In the genomic region with DNA sequence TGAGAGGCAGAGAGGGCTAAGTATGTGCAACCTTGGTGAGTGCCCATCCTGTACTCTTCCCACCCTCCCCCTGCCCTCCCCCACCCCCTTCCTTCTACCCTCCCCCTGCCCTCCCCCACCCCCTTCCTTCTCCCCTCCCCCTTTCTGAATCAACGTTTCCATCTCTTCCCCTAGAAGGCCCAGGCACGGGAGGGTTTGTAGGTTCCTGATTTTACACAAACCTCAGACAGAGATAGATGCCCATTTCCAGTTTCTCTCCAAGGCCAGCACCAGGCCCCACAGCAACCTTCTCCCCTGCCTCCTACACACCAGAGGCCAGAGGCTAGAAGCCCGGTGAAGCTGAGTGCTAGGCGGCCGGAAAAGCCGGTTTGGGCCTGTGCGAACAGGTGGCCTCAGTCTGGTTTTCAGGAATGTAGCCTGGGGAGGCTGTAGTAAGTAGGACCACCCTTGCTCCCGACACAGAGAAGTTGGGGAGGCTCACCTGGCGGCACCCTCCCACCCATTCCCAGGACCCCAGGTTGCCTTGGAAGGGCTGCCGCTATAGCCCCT, we compare ENCODE assay signal across 13 mouse cellular contexts. TPM values are rescaled to one million over a fixed set of nuclear protein-coding genes. Genes with fewer than 3 reads are reported as not detected.
DNase-seq lines count a peak whose midpoint lies in the region; ATAC-seq and TF ChIP-seq lines count a peak whose summit lies in the region.
"Had no signal": no experiment of that assay in that cellular context is flagged by ENCODE, and none has a peak within 500 bp of the region (broad histone marks: within the 10 kb centered on the region; RNA-seq: fewer than 3 reads in every experiment).

No protein-coding gene starts in this region.

- H3K27ac ChIP-seq in liver, embryonic 12.5 days, result peak overlapping the region; percentile 21; the same call in 1 of the 2 replicates
- H3K27ac ChIP-seq in liver, embryonic 11.5 days (ENCODE audit: low read depth, low read length), result no peak overlapping the region; the same call in 1 of the 2 replicates
- H3K27ac ChIP-seq in bone marrow macrophage, adult 2 months (ENCODE audit: insufficient read depth, low read depth, low read length), result peak overlapping the region; percentile 75

- intact Hi-C loops in heart, postnatal 36 days (cut with DNase I), result loop anchor here (5.0 kb wide), 2 partner anchors 44 to 174 kb away; no protein-coding TSS in a partner anchor

- TF ChIP-seq CTCF in bone marrow macrophage, adult 2 months (IDR thresholded peaks at IDR 0.05; ENCODE audit: low read depth, low read length), result no peak

- H3K9me3 ChIP-seq in liver, embryonic 12.5 days (replicated peaks), result no peaks in the 10 kb centered on the region
- H3K9me3 ChIP-seq in liver, embryonic 11.5 days (ENCODE audit: control insufficient read depth, low read length), result no peaks in the 10 kb centered on the region

- H3K4me2 ChIP-seq in liver, embryonic 12.5 days, result no peak overlapping the region
- H3K4me2 ChIP-seq in liver, embryonic 11.5 days, result no peak overlapping the region

- no peak for ATAC-seq in liver, embryonic 12.5 days
- no peak for ATAC-seq in liver, embryonic 11.5 days (replicated peaks; ENCODE audit: low FRiP score)
- ATAC-seq: forebrain, postnatal 0 days had no signal

- no peaks in the 10 kb centered on the region for H3K36me3 ChIP-seq in liver, embryonic 12.5 days
- H3K36me3 ChIP-seq in liver, embryonic 11.5 days (ENCODE audit: control insufficient read depth, insufficient read depth, low read length), result no peaks in the 10 kb centered on the region

- WGBS in liver, embryonic 12.5 days (ENCODE audit: insufficient replicate concordance), result 51% methylated on average over 9 of the region's 10 CpGs
- 54% methylated on average over 10 of the region's 10 CpGs for WGBS in liver, embryonic 11.5 days

- H3K9ac ChIP-seq in liver, embryonic 12.5 days, result no peak overlapping the region
- H3K9ac ChIP-seq in liver, embryonic 11.5 days (ENCODE audit: low read depth, low read length), result no peak overlapping the region
- H3K9ac ChIP-seq: forebrain, postnatal 0 days had no signal

- H3K4me3 ChIP-seq in liver, embryonic 12.5 days, result no peak overlapping the region
- H3K4me3 ChIP-seq in liver, embryonic 11.5 days (ENCODE audit: low read depth, low read length), result no peak overlapping the region
- no peak overlapping the region for H3K4me3 ChIP-seq in bone marrow macrophage, adult 2 months (ENCODE audit: insufficient read depth, low read length)
- H3K4me3 ChIP-seq: myocyte had no signal

- TF ChIP-seq POLR2A in bone marrow macrophage, adult 2 months (IDR thresholded peaks at IDR 0.05; ENCODE audit: borderline replicate concordance, low read depth, low read length), result no peak

- no peak for DNase-seq in liver, embryonic 11.5 days (ENCODE audit: low spot score)
- peak; percentile 63 for DNase-seq in kidney, postnatal 14 days
- DNase-seq in mesoderm, embryonic 11.5 days (ENCODE audit: low read depth, low spot score), result peak; percentile 23
- DNase-seq in layer of hippocampus, postnatal 25 days (ENCODE audit: extremely low spot score in 1 of 2, low spot score in 1 of 2), result no peak
- no peak for DNase-seq in cerebellum, postnatal 4 days (ENCODE audit: low spot score in 2 of 2)
- no peak for DNase-seq in heart, postnatal 36 days
- DNase-seq: adrenal gland, adult 8-10 months; cerebellum, postnatal 25 days; forebrain, postnatal 0 days; thymus, adult 2 months had no signal

- peaks cover 21% of the 10 kb centered on the region for H3K4me1 ChIP-seq in liver, embryonic 12.5 days
- peaks cover 6% of the 10 kb centered on the region; the same call in 1 of the 2 replicates for H3K4me1 ChIP-seq in liver, embryonic 11.5 days (replicated peaks; ENCODE audit: control insufficient read depth, insufficient read depth, low read length)
- H3K4me1 ChIP-seq in bone marrow macrophage, adult 2 months (ENCODE audit: control insufficient read depth, insufficient read depth, low read length), result peaks cover 24% of the 10 kb centered on the region

- H3K27me3 ChIP-seq in liver, embryonic 12.5 days (replicated peaks), result 0 out of 2 replicates have a peak, but pooled peaks cover 3% of the 10 kb centered on the region
- no peaks in the 10 kb centered on the region for H3K27me3 ChIP-seq in liver, embryonic 11.5 days (replicated peaks; ENCODE audit: control insufficient read depth, insufficient read depth, low read length)

RNA-seq across cellular contexts. Expression of a gene that starts 48.3 kb away (rescaled TPM):
- 2.3 and 2.7 TPM in 2 replicates for polyA plus RNA-seq in liver, embryonic 12.5 days (2016; fragmentation: Nextera tagmentation; extraction: Ambion mirVana)
- polyA plus RNA-seq in liver, embryonic 11.5 days (2014; fragmentation: Nextera tagmentation; extraction: Ambion mirVana), result 3.3 and 3.5 TPM in 2 replicates
- 11.4 and 13.0 TPM in 2 replicates for polyA plus RNA-seq in bone marrow macrophage, adult 2 months (2012; ENCODE audit: insufficient read depth, insufficient read length, missing spikeins)
- total RNA-seq in layer of hippocampus, postnatal 25 days (2021), result 10 to 100 TPM; 28.9 to 31.4 TPM
- total RNA-seq in heart, postnatal 36 days (2021), result 1 to 10 TPM; 9.5 to 9.7 TPM

Comparison
In these comparisons a context has a peak if more than half of its experiments do, and no peak if none do; other contexts are left out.
1. DNase-seq: peak in kidney, postnatal 14 days (single experiment) and mesoderm, embryonic 11.5 days (single experiment); none in liver, embryonic 11.5 days (single experiment), layer of hippocampus, postnatal 25 days (0 of 2), cerebellum, postnatal 4 days (0 of 2) and heart, postnatal 36 days (0 of 2).